Mouse (Mus musculus): ENCODE results near the gene Nisch. TPM values are rescaled to one million over a fixed set of nuclear protein-coding genes. Genes with fewer than 3 reads are reported as not detected.

Nisch gene
- polyA plus RNA-seq, 1 experiment from 2014 or later, result 245 TPM

Other genes starting within 250 kb of the Nisch start
- 33.7 and 41.6 TPM in 2 replicates for gene Glt8d1, start 215.5 kb downstream of the Nisch start, polyA plus RNA-seq (2014; fragmentation: Nextera tagmentation; extraction: Ambion mirVana)
- 309 and 326 TPM in 2 replicates for gene Spcs1, start 215.3 kb downstream of the Nisch start, polyA plus RNA-seq (2014; fragmentation: Nextera tagmentation; extraction: Ambion mirVana)
- gene Pbrm1, start 197.8 kb downstream of the Nisch start, polyA plus RNA-seq (2014; fragmentation: Nextera tagmentation; extraction: Ambion mirVana), result 72.8 and 73.0 TPM in 2 replicates
- gene Gnl3, start 197.8 kb downstream of the Nisch start, polyA plus RNA-seq (2014; fragmentation: Nextera tagmentation; extraction: Ambion mirVana), result 265 and 268 TPM in 2 replicates
- 90.3 and 107 TPM in 2 replicates for gene Smim4, start 88.0 kb downstream of the Nisch start, polyA plus RNA-seq (2014; fragmentation: Nextera tagmentation; extraction: Ambion mirVana)
- gene Nt5dc2, start 85.9 kb downstream of the Nisch start, polyA plus RNA-seq (2014; fragmentation: Nextera tagmentation; extraction: Ambion mirVana), result 401 and 406 TPM in 2 replicates
- gene Stab1, start 48.3 kb downstream of the Nisch start, polyA plus RNA-seq (2014; fragmentation: Nextera tagmentation; extraction: Ambion mirVana), result 25.3 and 39.9 TPM in 2 replicates
- 17.6 and 39.0 TPM in 2 replicates for gene Tnnc1, start 8.6 kb downstream of the Nisch start, polyA plus RNA-seq (2014; fragmentation: Nextera tagmentation; extraction: Ambion mirVana)
- 0.10 TPM in 1 of 2 replicates, not detected in the other for gene Sema3g, start 914 bp upstream of the Nisch start, polyA plus RNA-seq (2014; fragmentation: Nextera tagmentation; extraction: Ambion mirVana)
- 14.9 and 15.0 TPM in 2 replicates for gene Phf7, start 34.4 kb upstream of the Nisch start, polyA plus RNA-seq (2014; fragmentation: Nextera tagmentation; extraction: Ambion mirVana)
- gene Bap1, start 34.5 kb upstream of the Nisch start, polyA plus RNA-seq (2014; fragmentation: Nextera tagmentation; extraction: Ambion mirVana), result 77.2 and 84.4 TPM in 2 replicates
- 1.7 and 1.9 TPM in 2 replicates for gene Dnah1, start 107.0 kb upstream of the Nisch start, polyA plus RNA-seq (2014; fragmentation: Nextera tagmentation; extraction: Ambion mirVana)
- 34.4 and 39.0 TPM in 2 replicates for gene Capn7, start 119.7 kb upstream of the Nisch start, polyA plus RNA-seq (2014; fragmentation: Nextera tagmentation; extraction: Ambion mirVana)
- gene Sh3bp5, start 219.1 kb upstream of the Nisch start, polyA plus RNA-seq (2014; fragmentation: Nextera tagmentation; extraction: Ambion mirVana), result 15.0 and 17.3 TPM in 2 replicates